Mouse (Mus musculus) hindbrain, postnatal 0 days (tissue): Measurements from ENCODE around the gene Rrp36. TPM values are rescaled to one million over a fixed set of nuclear protein-coding genes. Genes with fewer than 3 reads are reported as not detected.
A peak's percentile ranks its signal among the peaks of the same experiment; 100 is the strongest.

Source experiments
- ATAC-seq: fragments of 200-750 bp; cut with Nextera tagmentation; 2 replicates; pipeline ENCODE4 v1.8.0; 2017; ENCODE audit warnings: mild to moderate bottlenecking, moderate TSS enrichment, moderate library complexity
- DNase-seq: peaks from one replicate; pipeline ENCODE4 v3.0.0-alpha.2; 2015; ENCODE audit warnings: low spot score
- H3K27ac ChIP-seq: fragments of 300-500 bp; sonication (generic); 2 replicates; pipeline ENCODE4 v1.5.1; 2014; ENCODE audit warnings: mild to moderate bottlenecking
- H3K27me3 ChIP-seq: fragments of 300-500 bp; sonication (generic); 2 replicates; pipeline ENCODE4 v1.6.1; 2014; ENCODE audit warnings: low read length, mixed read lengths; ENCODE audit not compliant: insufficient read depth
- H3K36me3 ChIP-seq: fragments of 300-500 bp; sonication (generic); 2 replicates; pipeline ENCODE4 v1.6.1; 2014; ENCODE audit warnings: low read length, mixed read lengths; ENCODE audit not compliant: insufficient read depth
- H3K4me1 ChIP-seq: fragments of 300-500 bp; sonication (generic); 2 replicates; pipeline ENCODE4 v1.6.1; 2014; ENCODE audit warnings: antibody characterized with exemption, low read length, mixed read lengths; ENCODE audit not compliant: insufficient read depth
- H3K4me2 ChIP-seq: fragments of 300-500 bp; sonication (generic); 2 replicates; pipeline ENCODE4 v1.6.1; 2014; ENCODE audit warnings: low read depth, mild to moderate bottlenecking, low read length, moderate library complexity, mixed read lengths
- H3K4me3 ChIP-seq: fragments of 300-500 bp; sonication (generic); 2 replicates; pipeline ENCODE4 v1.5.1; 2014; ENCODE audit warnings: low read length
- H3K9ac ChIP-seq: fragments of 300-500 bp; sonication (generic); replicated peaks from 2 replicates; pipeline ENCODE4 v1.6.1; 2014; ENCODE audit warnings: mild to moderate bottlenecking, low read length, moderate library complexity, mixed read lengths
- H3K9me3 ChIP-seq: fragments of 300-500 bp; sonication (generic); 2 replicates; pipeline ENCODE4 v1.6.1; 2016; ENCODE audit warnings: low read length, mixed read lengths
- CTCF ChIP-seq: IDR thresholded peaks from 2 replicates; pipeline ENCODE4 v1.5.1; 2016; ENCODE audit warnings: antibody characterized with exemption, control low read depth, low read depth
- WGBS: fragments of 180-500 bp; shearing (Covaris S2); extraction: QIAGEN DNeasy Blood & Tissue Kit; methylation state at CpG from one replicate; pipeline ENCODE4 v1.1.7; 2014; 5-methylcytosine and 5-hydroxymethylcytosine counted together
- polyA plus RNA-seq: library from polyadenylated mRNA; unstranded; fragments of >200 nt; fragmentation: Nextera tagmentation; extraction: Ambion mirVana; gene quantifications from 2 replicates; pipeline ENCODE4 v1.2.1, GENCODE M21; 2015
- total RNA-seq: library from RNA; depleted of rRNA; stranded (reverse); fragments of >200 nt; gene quantifications from 2 replicates; pipeline ENCODE4 v1.2.3, GENCODE M21; 2014

Rrp36 gene
- total and polyA plus RNA-seq, 2 experiments from 2014 or later, result 32.7 to 56.5 TPM

- H3K27ac ChIP-seq, result no peak overlapping the region
- no peak overlapping the region for H3K4me3 ChIP-seq
- no peak for DNase-seq
- H3K9me3 ChIP-seq, result no peaks in the 10 kb centered on the region
- no peak for TF ChIP-seq CTCF
- 82% methylated on average over 12 of the region's 12 CpGs for WGBS
- H3K36me3 ChIP-seq, result 0 out of 2 replicates have a peak, but pooled peaks cover 12% of the 10 kb centered on the region
- H3K9ac ChIP-seq, result peak overlapping the region; percentile 22; the same call in 1 of the 2 replicates
- H3K4me1 ChIP-seq, result peaks cover 14% of the 10 kb centered on the region
- ATAC-seq, result no peak
- no peaks in the 10 kb centered on the region for H3K27me3 ChIP-seq
- peak overlapping the region; percentile 33; the same call in 1 of the 2 replicates for H3K4me2 ChIP-seq
Measured at GRCm38 (mm10) chr17:46702100-46702499, 27.9 kb upstream of the Rrp36 start.

GRCm38 (mm10) chr17:46701489-46701888 is 27.3 kb upstream of the Rrp36 start:
- H3K9ac ChIP-seq, result peak overlapping the region; percentile 22
- 0 out of 2 replicates have a peak, but pooled peaks cover 12% of the 10 kb centered on the region for H3K36me3 ChIP-seq
- ATAC-seq, result no peak
- WGBS, result 74% methylated on average over 12 of the region's 12 CpGs
- no peak for TF ChIP-seq CTCF
- peak overlapping the region; percentile 33 for H3K4me2 ChIP-seq
- DNase-seq, result no peak
- H3K9me3 ChIP-seq, result no peaks in the 10 kb centered on the region
- peaks cover 14% of the 10 kb centered on the region for H3K4me1 ChIP-seq
- H3K27me3 ChIP-seq, result no peaks in the 10 kb centered on the region
- H3K4me3 ChIP-seq, result no peak overlapping the region
- no peak overlapping the region for H3K27ac ChIP-seq

GRCm38 (mm10) chr17:46699912-46700311 is 25.8 kb upstream of the Rrp36 start:
- Histone ChIP-seq H3K9me3 (no peaks in the 10 kb centered on the region), H3K27me3 (no peaks in the 10 kb centered on the region), H3K36me3 (0 out of 2 replicates have a peak, but pooled peaks cover 12% of the 10 kb centered on the region), H3K9ac (no peak overlapping the region), H3K27ac (no peak overlapping the region), H3K4me1 (peaks cover 14% of the 10 kb centered on the region), H3K4me2 (no peak overlapping the region), H3K4me3 (no peak overlapping the region)
- 93% methylated on average over 3 of the region's 3 CpGs for WGBS
- no peak for TF ChIP-seq CTCF
- ATAC-seq (no peak), DNase-seq (no peak)

GRCm38 (mm10) chr17:46699245-46699644 is 25.1 kb upstream of the Rrp36 start:
- Histone ChIP-seq H3K27ac (no peak overlapping the region), H3K9me3 (no peaks in the 10 kb centered on the region), H3K9ac (no peak overlapping the region), H3K4me1 (peaks cover 14% of the 10 kb centered on the region), H3K4me3 (no peak overlapping the region), H3K36me3 (0 out of 2 replicates have a peak, but pooled peaks cover 12% of the 10 kb centered on the region), H3K4me2 (no peak overlapping the region), H3K27me3 (no peaks in the 10 kb centered on the region)
- TF ChIP-seq CTCF, result no peak
- ATAC-seq, result no peak
- no peak for DNase-seq
- 85% methylated on average over 5 of the region's 5 CpGs for WGBS

DNA sequence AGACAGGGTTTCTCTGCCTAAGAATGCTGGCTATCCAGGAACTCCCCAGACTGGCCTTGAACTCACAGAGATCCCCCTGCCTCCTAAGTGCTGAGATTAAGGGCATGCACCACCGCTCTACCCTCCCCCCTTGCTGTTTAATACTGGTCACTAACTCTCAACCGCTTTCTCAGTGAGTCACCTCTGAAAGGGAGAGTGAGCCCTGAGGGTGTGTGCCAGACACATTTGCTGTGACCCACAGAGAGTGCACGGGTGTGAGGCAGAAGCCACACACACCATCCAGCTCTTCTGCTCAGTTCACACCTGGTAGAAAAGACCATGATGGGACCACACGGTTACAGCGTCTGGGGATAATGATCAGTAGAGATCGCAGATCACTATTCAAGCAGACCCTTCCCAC is 24.4 kb upstream of the Rrp36 start:
- ATAC-seq, result no peak
- peaks cover 12% of the 10 kb centered on the region; the same call in 1 of the 2 replicates for H3K36me3 ChIP-seq
- H3K4me2 ChIP-seq, result no peak overlapping the region
- no peak overlapping the region for H3K9ac ChIP-seq
- no peak for TF ChIP-seq CTCF
- H3K4me3 ChIP-seq, result no peak overlapping the region
- 95% methylated on average over 6 of the region's 6 CpGs for WGBS
- H3K27me3 ChIP-seq, result no peaks in the 10 kb centered on the region
- H3K9me3 ChIP-seq, result no peaks in the 10 kb centered on the region
- no peak overlapping the region for H3K27ac ChIP-seq
- H3K4me1 ChIP-seq, result 0 out of 2 replicates have a peak, but pooled peaks cover 8% of the 10 kb centered on the region
- DNase-seq, result no peak

- no peak for TF ChIP-seq CTCF
Measured at GRCm38 (mm10) chr17:46694517-46695063, 20.4 kb upstream of the Rrp36 start.

GRCm38 (mm10) chr17:46691390-46691789 is 17.2 kb upstream of the Rrp36 start:
- H3K9ac ChIP-seq, result no peak overlapping the region
- no peaks in the 10 kb centered on the region for H3K4me1 ChIP-seq
- H3K27ac ChIP-seq, result no peak overlapping the region
- TF ChIP-seq CTCF, result no peak
- no peaks in the 10 kb centered on the region for H3K27me3 ChIP-seq
- no peaks in the 10 kb centered on the region for H3K9me3 ChIP-seq
- H3K4me3 ChIP-seq, result no peak overlapping the region
- DNase-seq (no peak), ATAC-seq (no peak)
- 96% methylated on average over 2 of the region's 2 CpGs for WGBS
- peaks cover 15% of the 10 kb centered on the region; the same call in 1 of the 2 replicates for H3K36me3 ChIP-seq
- no peak overlapping the region for H3K4me2 ChIP-seq

More at GRCm38 (mm10) chr17:46694517-46695063, 20.4 kb upstream of the Rrp36 start:
- ATAC-seq, result no peak
- Histone ChIP-seq H3K9me3 (no peaks in the 10 kb centered on the region), H3K36me3 (peaks cover 16% of the 10 kb centered on the region; the same call in 1 of the 2 replicates), H3K27ac (no peak overlapping the region), H3K4me3 (no peak overlapping the region), H3K4me2 (no peak overlapping the region), H3K4me1 (no peaks in the 10 kb centered on the region), H3K9ac (no peak overlapping the region), H3K27me3 (no peaks in the 10 kb centered on the region)
- no peak for DNase-seq
- WGBS, result 59% methylated on average over 1 of the region's 1 CpGs
